Mouse (Mus musculus): Measurements from ENCODE around the gene Rsu1.

Gene Rsu1

DNA sequence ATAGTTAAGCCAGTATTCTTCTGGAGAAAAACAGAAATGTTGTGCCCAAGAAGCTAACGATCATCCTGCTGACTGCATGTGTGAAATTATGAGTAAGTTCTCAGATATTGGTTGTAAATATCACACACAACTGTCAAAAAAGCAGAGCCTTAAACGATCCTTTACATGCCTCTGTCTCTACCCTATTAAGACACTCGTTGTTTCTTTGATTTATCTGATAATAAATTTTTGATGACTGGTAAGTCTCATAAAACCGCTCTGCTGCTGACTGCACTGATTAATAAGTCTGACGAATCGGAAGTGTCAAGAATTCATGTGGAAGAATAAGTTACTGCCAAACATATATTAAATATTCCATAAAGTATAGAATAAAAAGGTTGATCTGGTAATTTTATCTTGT is 126.0 kb downstream of the Rsu1 start:
- DNase-seq, result no peak

- no peak for DNase-seq
Observed at GRCm38 (mm10) chr2:13134890-13135289, 136.3 kb downstream of the Rsu1 start.

DNA sequence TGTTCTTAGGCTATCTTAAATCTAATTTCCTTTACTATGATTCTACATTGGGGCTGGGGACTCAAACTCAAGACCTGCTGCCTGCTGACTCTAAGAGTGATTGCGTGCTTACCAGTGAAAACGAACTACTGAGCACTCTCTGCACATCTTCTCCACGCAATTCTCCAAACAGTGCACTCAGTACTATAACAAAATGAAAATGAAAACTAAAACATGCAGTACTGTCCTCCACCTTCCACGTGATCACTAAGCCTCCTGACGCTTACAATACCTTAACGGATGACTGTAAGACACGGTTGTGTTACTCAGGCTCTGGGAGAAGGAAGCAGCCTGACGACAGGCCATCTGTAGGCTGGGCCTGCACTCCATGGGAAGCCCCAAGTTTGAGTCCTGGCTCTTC is 138.4 kb downstream of the Rsu1 start:
- DNase-seq, result no peak

DNA sequence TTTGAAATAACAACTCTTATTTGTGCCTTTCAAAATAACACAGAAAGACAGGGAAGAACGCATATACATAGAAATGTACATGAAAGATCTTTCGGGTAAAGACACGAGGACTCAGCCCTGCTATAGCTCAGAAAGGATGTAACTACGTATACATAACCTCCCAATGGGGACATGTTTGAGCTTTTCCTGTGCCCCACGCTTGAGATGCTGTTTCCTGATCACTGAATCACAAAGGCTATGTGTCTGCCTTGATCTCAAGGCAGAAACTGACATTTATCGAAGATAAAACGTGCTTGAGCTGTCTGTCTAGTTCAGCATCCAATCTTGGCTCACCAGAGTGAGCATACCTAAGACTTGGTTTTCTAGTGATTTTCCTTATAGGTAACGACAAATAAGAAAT is 138.8 kb downstream of the Rsu1 start:
- no peak for DNase-seq

DNA sequence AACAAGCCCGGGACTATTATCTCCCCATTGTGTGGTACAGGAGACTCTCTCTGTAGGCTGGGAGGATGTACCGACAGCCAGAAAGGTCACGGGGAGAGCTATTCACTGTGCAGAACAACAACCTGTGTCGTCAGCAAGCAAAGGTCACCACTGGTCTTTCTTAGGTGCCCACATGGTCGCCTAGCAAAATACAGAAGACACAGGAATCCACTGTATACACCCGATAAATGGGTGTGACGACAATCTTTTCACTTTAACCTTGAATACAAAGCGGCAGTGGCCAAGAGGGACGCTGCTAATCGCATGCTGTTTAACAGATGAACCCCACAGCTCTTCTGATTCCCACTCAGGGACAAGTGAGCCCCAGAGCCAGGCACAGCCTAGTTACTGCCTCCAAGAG is 141.4 kb downstream of the Rsu1 start:
- no peak for DNase-seq

DNA sequence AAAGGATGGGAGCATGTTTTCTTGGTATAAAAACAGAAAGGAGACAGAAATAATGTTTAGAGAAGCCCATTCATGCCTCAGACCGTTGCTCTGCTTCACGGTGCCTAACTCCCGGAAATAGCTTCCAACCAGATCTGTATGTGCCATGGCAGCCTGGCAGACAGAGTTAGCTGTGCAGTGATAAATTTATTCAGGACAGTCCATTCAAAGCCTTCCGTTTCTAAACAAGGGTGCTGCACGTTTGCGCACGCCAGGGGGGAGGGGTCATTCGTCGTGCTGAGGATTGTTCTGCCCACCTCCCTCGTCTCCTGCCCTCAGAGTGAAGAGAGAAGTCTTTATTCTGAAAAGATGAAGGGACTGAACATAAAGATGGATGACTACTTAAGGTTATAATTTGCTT is 141.9 kb downstream of the Rsu1 start:
- DNase-seq, result peak; percentile 25

DNA sequence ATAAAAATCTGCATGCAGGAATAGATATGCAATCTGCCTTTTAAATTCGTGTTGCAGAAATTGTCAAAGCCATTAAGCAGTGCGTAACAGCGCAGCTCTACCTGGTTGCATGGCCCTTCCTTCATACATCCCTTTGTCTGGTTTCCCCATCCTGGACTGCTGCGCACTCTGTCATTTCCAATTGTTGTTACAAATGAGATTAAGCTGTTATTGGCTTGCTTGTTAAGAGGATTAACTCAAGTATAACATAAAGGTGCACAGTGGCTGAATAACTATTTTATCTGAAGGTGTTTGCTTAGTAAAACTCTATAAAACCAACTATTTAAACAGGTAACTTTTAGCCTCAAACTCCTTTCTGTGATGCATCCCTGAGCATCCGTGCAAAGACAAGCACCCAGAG is 150.8 kb downstream of the Rsu1 start:
- no peak for DNase-seq

DNA sequence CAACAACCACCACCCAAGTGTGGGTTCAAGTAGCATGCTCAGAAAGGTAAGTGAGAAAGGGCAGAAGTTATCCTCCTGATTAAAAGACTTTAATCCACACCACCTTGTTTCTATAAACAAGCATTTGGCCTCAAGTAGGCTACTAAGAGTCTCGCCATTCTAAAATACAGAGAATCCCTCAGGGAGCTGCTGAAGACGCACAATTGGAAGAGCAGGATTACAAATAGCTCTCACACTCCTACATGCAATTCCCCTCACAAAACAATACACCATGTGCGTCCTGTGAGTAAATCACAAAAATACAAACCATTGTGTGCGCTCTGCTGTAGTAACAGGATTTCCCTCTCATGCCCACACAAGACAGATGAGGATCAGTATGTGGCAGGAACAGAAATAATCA is 153.3 kb downstream of the Rsu1 start:
- DNase-seq, result no peak

- DNase-seq, result no peak
Observed at GRCm38 (mm10) chr2:13106531-13106930, 164.7 kb downstream of the Rsu1 start.

DNA sequence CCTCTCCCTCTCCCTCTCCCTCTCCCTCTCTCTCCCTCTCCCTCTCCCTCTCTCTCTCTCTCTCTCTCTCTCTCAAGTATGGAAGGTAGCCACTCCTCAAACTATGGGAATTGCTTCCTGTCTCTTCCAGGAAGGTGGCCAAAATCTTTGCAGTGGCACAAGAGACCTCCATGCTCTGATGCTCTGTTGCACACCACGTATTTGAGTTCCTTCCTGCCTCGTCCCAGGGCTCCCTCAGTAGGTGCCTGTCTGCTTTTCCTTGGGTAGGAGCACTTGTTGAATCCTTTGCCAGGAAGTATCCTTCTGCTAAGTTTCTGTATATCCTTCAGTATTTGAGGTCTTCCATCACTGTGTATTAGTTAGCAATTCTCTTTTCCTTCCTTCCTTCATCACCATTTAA is 166.8 kb downstream of the Rsu1 start:
- no peak for DNase-seq

GRCm38 (mm10) chr2:13103797-13104200 is 167.4 kb downstream of the Rsu1 start:
- no peak for DNase-seq

GRCm38 (mm10) chr2:13094045-13094444 is 177.2 kb downstream of the Rsu1 start:
- DNase-seq, result no peak

- no peak for DNase-seq
Observed at GRCm38 (mm10) chr2:13093570-13093969, 177.6 kb downstream of the Rsu1 start.

DNA sequence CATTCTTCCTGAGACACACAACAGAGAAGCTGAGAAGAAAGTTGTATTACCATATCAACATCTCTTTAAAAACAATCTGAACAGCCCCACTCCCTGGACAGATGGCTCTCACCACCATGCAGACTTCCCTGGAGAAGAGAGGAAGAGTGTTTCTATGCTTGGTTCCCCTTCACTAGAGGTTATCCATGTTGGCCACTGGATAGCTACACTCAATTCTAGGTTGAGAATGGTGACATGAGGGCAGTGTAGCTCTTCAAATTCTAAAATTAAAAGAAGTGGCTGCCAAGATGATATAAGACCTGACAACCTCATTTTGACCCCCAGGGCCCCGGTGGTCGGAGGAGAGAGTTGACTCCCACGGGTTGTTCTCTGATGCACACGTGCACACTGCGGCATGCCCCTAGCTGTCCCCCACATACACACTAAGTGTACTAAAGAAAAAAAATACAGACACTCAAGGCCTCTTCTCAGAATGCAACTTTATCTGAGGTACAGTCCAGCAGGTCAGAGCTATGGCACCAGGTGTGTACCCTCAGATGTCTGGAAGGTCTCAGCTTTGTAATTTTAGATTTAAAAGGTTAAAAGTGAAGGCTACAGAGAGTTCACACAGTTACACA is 179.7 kb downstream of the Rsu1 start:
- DNase-seq, result no peak

DNA sequence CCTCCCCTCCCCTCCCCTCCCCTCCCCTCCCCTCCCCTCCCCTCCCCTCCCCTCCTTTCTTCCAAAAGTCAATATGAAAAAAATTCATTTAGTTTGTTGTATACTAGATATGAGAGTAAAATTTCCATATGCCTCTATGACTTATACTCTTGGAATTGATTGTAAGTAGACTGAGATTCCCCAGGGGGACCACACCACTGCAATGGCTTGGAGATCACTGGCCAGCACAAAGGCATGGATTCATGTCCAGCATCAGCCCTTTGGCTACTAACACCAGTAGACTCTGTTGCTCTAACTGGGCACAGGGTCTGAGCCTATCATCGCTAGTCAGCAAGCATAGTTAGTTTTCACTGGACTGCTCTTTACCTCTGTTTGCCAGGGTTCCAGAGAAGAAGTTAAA is 180.4 kb downstream of the Rsu1 start:
- no peak for DNase-seq

DNA sequence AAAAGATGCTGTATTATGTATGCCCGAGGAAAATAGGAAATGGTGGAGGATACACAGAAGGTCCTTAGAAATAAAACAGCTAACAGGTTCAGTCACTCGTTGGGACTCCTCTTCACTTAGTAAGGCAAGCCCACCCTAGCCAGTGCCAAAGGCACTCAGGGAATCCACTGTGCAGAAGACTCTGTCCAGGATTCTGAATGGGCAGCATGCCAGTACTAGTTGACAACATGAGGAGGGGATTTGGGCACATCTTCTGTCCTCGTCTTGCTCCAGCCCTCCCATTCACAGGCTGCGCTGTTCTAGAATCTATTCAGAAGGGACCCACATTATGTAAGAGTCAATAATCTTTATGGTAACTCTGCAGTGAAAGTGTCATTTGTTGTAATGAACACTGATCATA is 181.4 kb downstream of the Rsu1 start:
- DNase-seq, result peak; percentile 7

DNA sequence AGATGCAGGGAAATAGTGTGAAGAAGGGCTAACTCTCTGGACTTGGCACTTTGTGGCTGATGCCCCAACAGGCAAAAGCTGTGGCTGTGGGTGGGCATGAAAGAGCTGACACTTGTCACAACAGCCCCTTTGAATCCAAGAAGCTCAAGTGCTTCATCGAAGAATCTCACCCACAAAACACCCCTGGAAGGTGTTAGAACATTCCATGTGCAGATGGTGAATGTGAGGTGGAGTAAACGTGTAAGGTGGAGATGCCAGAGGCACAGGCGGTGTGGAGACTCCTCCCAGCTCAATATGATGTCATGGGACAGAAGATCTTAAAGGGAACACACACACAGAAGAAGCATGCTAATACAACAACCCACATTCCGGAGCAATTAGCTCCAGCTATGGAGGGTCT is 182.9 kb downstream of the Rsu1 start:
- DNase-seq, result no peak

- DNase-seq, result no peak
Observed at GRCm38 (mm10) chr2:13087811-13088210, 183.4 kb downstream of the Rsu1 start.

DNA sequence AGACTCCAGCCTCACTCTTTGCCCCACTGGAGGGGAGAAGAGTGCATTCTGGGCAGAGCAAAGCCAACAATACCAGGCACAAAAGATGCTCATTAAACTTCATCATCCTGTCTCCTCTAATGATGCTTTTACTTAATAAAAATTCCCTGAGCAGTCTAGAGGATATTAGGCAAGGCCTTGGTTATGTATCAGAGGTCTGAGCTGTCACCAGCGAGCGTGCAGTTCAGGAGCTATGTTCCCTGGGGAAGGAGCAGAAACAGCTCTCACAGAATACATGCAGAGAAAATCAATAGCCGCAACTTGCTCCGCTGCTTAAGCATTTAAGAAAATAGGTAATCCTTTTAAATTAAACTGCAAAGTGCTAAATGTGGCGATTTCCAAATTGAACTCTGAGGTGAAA is 187.0 kb downstream of the Rsu1 start:
- no peak for DNase-seq

DNA sequence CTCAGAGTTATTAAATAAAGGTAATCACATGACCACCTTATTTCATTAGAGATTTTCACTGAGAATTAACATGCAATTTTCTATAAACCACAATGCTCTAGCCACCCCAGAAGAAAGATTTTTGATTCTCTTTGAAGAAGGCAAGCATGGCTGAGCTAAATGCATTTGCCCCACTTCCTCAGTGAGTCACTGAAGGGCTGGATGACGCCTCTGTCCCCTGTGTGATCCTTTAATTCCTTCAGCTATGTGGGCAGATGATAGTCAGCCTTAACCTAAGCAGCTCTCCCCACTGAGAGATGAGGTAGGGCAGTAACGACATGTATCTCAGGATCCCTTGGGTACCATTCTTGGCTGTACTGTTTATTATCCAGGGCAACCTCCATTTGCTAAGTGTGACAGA is 190.7 kb downstream of the Rsu1 start:
- DNase-seq, result no peak

DNA sequence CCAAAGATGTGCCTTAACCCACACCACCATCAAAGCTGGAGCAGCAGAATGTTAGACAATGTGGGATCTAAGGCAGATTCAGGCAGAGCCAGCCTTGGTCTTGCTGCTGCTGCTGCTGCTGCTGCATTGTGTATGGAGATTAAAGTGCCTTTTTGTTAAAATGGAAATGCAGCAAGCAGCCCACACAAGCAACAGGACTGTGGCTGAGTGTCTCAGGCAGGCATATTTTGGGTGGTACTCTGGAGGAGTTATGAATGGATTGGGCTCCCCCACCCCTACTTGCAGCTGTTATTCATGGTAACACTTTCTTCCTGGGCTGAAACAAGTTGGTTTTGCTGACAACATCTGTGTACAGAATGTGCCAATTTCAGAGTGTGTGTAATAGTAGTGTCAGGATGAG is 199.0 kb downstream of the Rsu1 start:
- DNase-seq, result no peak

DNA sequence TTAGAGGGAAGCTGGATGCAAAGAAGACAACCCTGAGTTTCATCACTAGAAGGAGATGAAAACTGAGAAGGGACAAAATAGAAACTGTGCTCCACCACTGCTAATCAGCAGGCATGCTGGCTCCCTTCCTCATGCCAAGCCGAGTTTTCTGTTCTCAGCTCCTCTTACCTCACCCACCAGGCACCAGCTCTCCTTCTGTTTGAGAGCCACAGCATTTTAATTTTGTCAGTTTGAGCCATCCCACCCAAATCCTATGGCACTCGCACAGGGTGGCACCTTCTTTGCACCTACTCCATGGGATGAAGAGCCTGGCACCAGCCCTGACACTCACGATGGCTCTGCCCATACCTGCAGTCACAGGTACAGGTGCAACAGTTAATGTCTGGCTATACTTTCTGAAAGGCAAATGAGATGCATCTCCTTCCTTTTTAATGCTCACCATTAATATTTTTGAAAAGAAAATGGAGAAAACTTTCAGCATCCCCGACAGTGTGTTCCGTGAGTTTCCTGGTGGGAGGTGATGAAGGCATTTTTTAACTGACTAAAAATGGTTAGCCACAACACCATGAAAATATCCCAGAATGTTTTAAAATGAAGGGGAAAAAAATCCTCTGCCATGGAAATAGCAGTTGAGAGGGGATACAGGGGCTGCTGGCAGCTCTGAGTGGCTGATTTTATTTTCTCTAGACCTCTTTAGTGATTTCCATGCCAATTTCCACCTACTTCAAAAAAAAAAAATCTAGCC is 210.6 kb downstream of the Rsu1 start:
- DNase-seq, result no peak

DNA sequence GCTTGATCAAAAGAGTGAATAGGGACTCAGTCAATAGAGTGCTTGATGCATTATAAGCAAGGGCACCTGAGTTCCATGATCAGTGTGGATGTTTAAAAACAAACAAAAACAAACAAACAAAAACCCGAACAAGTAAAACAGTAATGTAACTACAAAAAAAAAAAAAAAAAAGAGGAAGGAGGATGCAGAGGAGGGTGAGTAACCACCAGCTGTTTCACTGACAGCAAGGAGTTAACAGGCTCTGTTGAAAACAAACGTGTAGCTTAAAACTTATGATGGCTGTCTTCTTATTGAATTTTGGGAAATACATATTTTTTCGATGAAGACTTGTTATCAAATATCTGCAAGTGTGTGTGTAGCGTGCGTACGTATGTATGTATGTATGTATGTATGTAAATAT is 222.6 kb downstream of the Rsu1 start:
- no peak for DNase-seq

DNA sequence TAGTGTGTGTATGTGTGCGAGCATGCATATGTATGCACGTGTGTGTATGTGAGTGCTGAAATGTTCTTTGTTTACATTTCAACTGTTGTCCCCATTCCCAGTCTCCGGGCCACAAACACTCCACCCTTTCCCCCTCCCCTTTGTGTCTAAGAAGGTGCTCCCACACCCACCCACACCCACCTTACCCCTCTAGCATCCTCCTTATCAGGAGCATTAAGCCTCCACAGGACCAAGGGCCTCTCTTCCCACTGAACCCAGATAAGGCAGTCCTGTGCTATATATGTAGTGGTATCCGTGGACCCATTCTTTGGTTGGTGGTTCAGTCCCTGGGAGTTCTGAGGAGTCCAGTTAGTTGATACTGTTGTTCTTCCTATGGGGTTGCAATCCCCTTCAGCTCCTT is 226.7 kb downstream of the Rsu1 start:
- DNase-seq, result no peak

DNA sequence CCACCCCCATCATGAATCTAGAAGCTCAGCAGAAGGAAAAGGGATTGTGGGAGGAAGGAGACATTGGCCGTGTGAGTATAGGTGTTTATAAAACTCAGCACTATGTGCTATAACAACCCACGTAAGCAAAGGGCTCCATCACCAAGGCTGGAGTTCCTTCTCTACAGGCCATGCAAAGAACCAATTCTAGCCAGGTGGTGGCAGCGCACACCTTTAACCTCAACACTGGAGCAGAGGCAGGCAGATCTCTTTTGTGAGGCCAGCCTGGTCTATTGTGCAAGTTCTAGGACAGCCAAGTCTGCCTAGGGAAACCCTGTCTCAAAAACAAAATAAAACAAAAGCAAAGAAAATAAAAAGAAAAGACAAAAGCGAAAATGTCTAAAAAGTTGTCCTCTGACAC is 231.4 kb downstream of the Rsu1 start:
- DNase-seq, result no peak

Data from right cerebral cortex, postnatal 4 days (tissue).